Mouse (Mus musculus) spleen, adult 12 weeks (tissue): ENCODE data around the gene Pepd.
A peak's percentile ranks its signal among the peaks of the same experiment; 100 is the strongest.

Experiments used
- DNase-seq: peaks from one replicate; pipeline ENCODE4 v3.0.0; 2022; ENCODE audit warnings: low spot score

The Pepd gene

DNA sequence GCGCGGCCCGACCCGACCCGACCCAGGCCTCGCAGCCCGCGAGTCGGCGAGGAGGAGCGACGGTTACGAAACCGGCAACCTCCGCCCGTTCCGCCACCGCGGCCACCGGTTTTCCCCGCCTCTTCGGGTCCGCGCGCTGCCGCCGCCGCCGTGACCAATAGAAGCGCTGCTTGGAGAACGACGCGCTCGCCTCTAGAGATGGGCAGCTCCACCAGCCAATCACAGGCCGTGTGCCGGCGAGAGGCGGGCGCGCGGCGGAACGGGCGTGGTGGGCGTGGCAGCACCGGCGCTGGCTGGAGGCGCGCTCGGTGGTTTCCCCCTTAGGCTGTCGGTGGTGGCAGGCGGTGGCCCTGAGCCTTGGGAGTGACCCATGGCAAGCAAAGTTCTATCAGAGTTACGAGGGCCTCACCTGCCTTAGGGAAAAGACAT, 144.3 kb downstream of the Pepd start, which contains the start of gene Cebpg:
Gene Cebpg, minus strand, starts transcription at position 138 of the 429 bp plus-strand sequence.
- DNase-seq, result peak; percentile 97

GRCm38 (mm10) chr7:35056999-35057398, 144.8 kb downstream of the Pepd start:
- DNase-seq, result no peak

DNA sequence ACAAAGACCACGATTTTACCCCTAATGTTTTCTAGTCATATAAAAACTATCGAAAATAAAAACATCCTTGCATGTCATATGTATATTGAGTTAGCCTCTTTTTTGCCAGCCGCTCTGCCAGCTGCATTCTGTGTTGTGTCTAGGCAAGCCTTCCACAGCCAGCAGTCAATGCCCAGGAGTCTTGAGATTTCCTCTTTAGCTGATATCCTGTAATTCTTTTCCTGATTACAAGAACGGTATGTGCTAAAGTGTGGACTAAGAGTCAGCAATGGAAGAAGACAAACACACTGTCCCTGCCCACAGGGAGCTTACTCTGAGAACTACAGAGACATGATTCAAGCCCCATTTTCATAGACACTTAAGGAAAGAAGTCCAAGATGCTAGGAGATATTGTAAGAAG, 145.4 kb downstream of the Pepd start:
- DNase-seq, result no peak

DNA sequence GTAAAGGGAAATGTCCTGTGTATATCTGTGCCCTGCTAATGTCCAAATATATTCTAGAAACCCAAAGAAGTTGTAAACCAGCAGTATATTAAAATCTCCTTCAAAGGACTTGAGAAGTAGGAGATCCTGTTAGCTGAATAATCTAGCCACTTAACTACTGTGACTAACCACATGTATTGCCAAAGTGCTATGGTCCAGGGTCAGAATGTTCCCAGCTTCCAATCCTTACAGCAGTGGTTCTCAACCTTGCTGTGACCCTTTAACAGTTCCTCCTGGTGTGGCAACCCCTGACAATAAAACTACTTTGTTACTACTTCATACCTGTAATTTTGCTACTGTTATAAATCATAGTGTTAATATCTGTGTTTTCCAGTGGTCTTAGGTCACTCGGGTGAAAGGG, 146.2 kb downstream of the Pepd start:
- no peak for DNase-seq

DNA sequence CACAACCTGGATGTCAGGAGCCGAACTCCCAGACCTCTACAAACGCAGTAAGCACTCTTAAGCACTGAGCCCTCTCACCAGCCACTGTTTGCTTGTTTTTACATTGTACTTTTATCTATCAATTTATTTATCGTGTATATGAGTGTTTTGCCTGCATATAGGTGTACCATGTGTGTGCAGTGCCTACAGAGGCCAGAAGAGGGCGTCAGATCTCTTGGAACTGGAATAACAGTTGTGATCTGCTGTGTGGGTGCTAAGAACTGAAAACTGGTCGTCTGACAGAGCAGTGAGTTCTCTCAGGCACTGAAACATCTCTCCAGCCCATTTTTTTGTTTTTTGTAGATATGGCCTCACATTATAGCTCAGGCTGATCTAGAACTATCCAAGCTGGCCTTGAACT, 147.3 kb downstream of the Pepd start:
- DNase-seq, result no peak

GRCm38 (mm10) chr7:35064286-35065258, 152.4 kb downstream of the Pepd start:
- no peak for DNase-seq

- no peak for DNase-seq
Observed at GRCm38 (mm10) chr7:35065958-35066357, 153.8 kb downstream of the Pepd start.

GRCm38 (mm10) chr7:35066640-35067212, 154.5 kb downstream of the Pepd start:
- DNase-seq, result no peak

GRCm38 (mm10) chr7:35076645-35077044, 164.5 kb downstream of the Pepd start:
- no peak for DNase-seq

DNA sequence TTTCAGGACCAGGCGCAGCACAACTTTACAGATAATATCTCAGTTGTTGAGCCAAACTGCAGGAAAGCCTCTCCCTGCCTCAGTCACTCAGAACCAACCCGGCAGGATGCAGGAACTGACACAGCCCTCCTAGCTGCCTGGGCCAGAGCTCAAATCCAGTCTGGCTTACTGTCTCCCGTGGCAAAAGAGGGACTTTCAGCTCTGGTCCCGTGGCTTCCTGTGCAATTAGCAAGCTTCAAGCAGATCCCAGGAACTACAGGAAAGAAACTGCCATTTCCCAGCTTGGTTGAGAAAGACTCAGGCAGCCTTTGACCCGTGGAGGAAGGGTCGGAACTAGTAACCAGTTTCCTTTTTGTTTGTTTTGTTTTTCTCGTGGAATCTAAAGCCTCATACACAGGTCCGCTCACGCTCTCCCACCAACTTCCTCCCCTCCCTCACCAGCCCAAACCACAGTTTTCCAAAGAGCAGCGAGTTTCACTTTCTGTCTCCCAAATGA, 168.7 kb downstream of the Pepd start:
- DNase-seq, result no peak

- DNase-seq, result no peak
Observed at GRCm38 (mm10) chr7:35081406-35082104, 169.4 kb downstream of the Pepd start.

GRCm38 (mm10) chr7:35084565-35085360, 172.6 kb downstream of the Pepd start:
- DNase-seq, result no peak

- no peak for DNase-seq
Observed at GRCm38 (mm10) chr7:35086271-35086861, 174.2 kb downstream of the Pepd start.

- no peak for DNase-seq
Observed at GRCm38 (mm10) chr7:35090550-35090949, 178.4 kb downstream of the Pepd start.
